Mouse (Mus musculus): ENCODE measurements around the gene Plp2. TPM values are rescaled to one million over a fixed set of nuclear protein-coding genes. Genes with fewer than 3 reads are reported as not detected.

The Plp2 gene
- 26.2 TPM for polyA plus RNA-seq (2014; fragmentation: Illumina TruSeq; extraction: RNeasy Lipid Tissue Mini Kit (QIAGEN cat#74804); ENCODE audit: low replicate concordance)

GRCm38 (mm10) chrX:7670921-7671623 lies at the start of gene Plp2:
Gene Plp2, minus strand, starts transcription at chrX:7671390.

DNA sequence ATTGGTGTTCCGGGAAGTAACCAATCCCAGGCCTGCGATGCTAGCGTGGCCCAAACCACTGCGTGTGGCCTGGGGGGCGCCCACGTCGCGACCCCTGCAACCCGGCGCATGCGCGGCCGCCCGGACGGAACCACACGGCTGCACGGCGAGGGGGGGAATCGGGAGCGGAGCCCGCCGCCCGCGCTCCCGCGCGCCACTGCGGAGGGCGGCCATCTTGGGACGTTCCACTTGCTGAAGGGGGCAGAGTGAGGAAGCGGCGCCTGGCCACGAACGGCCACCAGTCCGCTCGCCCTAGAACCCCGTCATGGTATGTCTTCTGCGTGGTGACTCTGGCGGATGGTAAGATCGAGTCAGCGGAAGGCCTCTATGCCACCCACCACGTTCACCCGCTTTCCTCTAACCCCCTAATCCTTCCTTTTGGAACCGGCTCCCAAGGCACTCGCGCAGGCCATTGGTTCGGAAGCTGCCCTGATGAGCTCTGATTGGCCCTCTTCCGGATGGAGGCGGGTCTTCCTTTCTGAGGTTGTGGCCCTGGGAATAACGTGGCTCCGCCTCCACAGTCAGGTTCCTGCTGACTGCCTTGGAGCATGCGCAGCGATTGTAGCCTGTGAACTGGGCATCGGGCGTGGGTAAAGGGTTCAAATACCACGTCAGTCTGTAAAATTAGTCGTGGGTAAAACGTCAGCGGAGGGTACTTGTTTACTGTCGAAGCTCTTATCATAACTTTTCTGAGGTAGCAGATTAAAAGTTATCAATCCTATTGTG lies 43.1 kb upstream of the Plp2 start, which contains the start of gene Wdr45:
Wdr45 (plus strand) TSS at position 199 of the 765 bp plus-strand sequence.

GRCm38 (mm10) chrX:7696954-7697381 lies 25.8 kb upstream of the Plp2 start, which contains the start of gene Gpkow:
Gene Gpkow, plus strand, starts transcription at chrX:7697131.

DNA sequence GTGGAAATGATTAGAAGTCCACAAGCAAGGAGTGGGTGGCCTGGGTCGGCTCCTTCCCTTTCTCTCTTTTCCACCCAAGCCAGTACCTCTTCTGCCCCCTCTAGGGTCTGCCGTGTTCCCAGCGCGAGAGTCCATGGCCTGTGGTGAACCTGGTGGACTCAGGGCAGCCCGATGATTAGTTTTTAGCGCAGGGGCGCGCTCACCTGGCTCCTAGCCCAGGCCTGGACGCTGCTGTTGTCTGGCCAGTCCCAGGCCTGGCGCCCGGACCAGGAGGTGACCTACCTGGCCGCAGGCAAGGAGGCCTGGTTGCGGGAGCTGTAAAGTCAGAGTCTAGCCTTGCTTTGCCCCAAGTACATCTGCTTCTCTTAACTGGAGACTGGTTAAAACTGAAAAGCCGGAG lies 9.7 kb upstream of the Plp2 start, which contains the start of gene Magix:
Magix (minus strand) TSS at position 388 of the 400 bp plus-strand sequence.

GRCm38 (mm10) chrX:7657221-7657639 lies 14.0 kb downstream of the Plp2 start, which contains the start of gene Prickle3:
Gene Prickle3, plus strand, starts transcription at chrX:7657260.

GRCm38 (mm10) chrX:7638401-7639091 lies 32.6 kb downstream of the Plp2 start, which contains the start of gene Syp:
Gene Syp, plus strand, starts transcription at chrX:7638471.

Other genes starting within 250 kb of the Plp2 start
- gene Foxp3, start 97.7 kb downstream of the Plp2 start, polyA plus RNA-seq (2014; fragmentation: Illumina TruSeq; extraction: RNeasy Lipid Tissue Mini Kit (QIAGEN cat#74804); ENCODE audit: low replicate concordance): not detected
- not detected for gene Ppp1r3f, start 97.1 kb downstream of the Plp2 start, polyA plus RNA-seq (2014; fragmentation: Illumina TruSeq; extraction: RNeasy Lipid Tissue Mini Kit (QIAGEN cat#74804); ENCODE audit: low replicate concordance)
- gene Ccdc22, start 65.9 kb downstream of the Plp2 start, polyA plus RNA-seq (2014; fragmentation: Illumina TruSeq; extraction: RNeasy Lipid Tissue Mini Kit (QIAGEN cat#74804); ENCODE audit: low replicate concordance): 1.1 TPM
- gene Cacna1f, start 64.3 kb downstream of the Plp2 start, polyA plus RNA-seq (2014; fragmentation: Illumina TruSeq; extraction: RNeasy Lipid Tissue Mini Kit (QIAGEN cat#74804); ENCODE audit: low replicate concordance): not detected
- 0.63 TPM for gene Syp, start 32.9 kb downstream of the Plp2 start, polyA plus RNA-seq (2014; fragmentation: Illumina TruSeq; extraction: RNeasy Lipid Tissue Mini Kit (QIAGEN cat#74804); ENCODE audit: low replicate concordance)
- gene Prickle3, start 14.1 kb downstream of the Plp2 start, polyA plus RNA-seq (2014; fragmentation: Illumina TruSeq; extraction: RNeasy Lipid Tissue Mini Kit (QIAGEN cat#74804); ENCODE audit: low replicate concordance): 7.6 TPM
- gene Magix, start 9.9 kb upstream of the Plp2 start, polyA plus RNA-seq (2014; fragmentation: Illumina TruSeq; extraction: RNeasy Lipid Tissue Mini Kit (QIAGEN cat#74804); ENCODE audit: low replicate concordance): 0.33 TPM
- 33.0 TPM for gene Gpkow, start 25.7 kb upstream of the Plp2 start, polyA plus RNA-seq (2014; fragmentation: Illumina TruSeq; extraction: RNeasy Lipid Tissue Mini Kit (QIAGEN cat#74804); ENCODE audit: low replicate concordance)
- gene Wdr45, start 42.9 kb upstream of the Plp2 start, polyA plus RNA-seq (2014; fragmentation: Illumina TruSeq; extraction: RNeasy Lipid Tissue Mini Kit (QIAGEN cat#74804); ENCODE audit: low replicate concordance): 3.8 TPM
- not detected for gene Gm45208, start 50.9 kb upstream of the Plp2 start, polyA plus RNA-seq (2014; fragmentation: Illumina TruSeq; extraction: RNeasy Lipid Tissue Mini Kit (QIAGEN cat#74804); ENCODE audit: low replicate concordance)
- 12.1 TPM for gene Praf2, start 57.0 kb upstream of the Plp2 start, polyA plus RNA-seq (2014; fragmentation: Illumina TruSeq; extraction: RNeasy Lipid Tissue Mini Kit (QIAGEN cat#74804); ENCODE audit: low replicate concordance)
- gene Ccdc120, start 79.5 kb upstream of the Plp2 start, polyA plus RNA-seq (2014; fragmentation: Illumina TruSeq; extraction: RNeasy Lipid Tissue Mini Kit (QIAGEN cat#74804); ENCODE audit: low replicate concordance): 4.6 TPM
- gene Tfe3, start 91.2 kb upstream of the Plp2 start, polyA plus RNA-seq (2014; fragmentation: Illumina TruSeq; extraction: RNeasy Lipid Tissue Mini Kit (QIAGEN cat#74804); ENCODE audit: low replicate concordance): 3.7 TPM
- gene Gripap1, start 118.4 kb upstream of the Plp2 start, polyA plus RNA-seq (2014; fragmentation: Illumina TruSeq; extraction: RNeasy Lipid Tissue Mini Kit (QIAGEN cat#74804); ENCODE audit: low replicate concordance): 21.4 TPM
- 0.89 TPM for gene Kcnd1, start 150.9 kb upstream of the Plp2 start, polyA plus RNA-seq (2014; fragmentation: Illumina TruSeq; extraction: RNeasy Lipid Tissue Mini Kit (QIAGEN cat#74804); ENCODE audit: low replicate concordance)
- gene Otud5, start 170.0 kb upstream of the Plp2 start, polyA plus RNA-seq (2014; fragmentation: Illumina TruSeq; extraction: RNeasy Lipid Tissue Mini Kit (QIAGEN cat#74804); ENCODE audit: low replicate concordance): 26.6 TPM
- gene Pim2, start 206.9 kb upstream of the Plp2 start, polyA plus RNA-seq (2014; fragmentation: Illumina TruSeq; extraction: RNeasy Lipid Tissue Mini Kit (QIAGEN cat#74804); ENCODE audit: low replicate concordance): 3.7 TPM
- 6.4 TPM for gene Slc35a2, start 212.6 kb upstream of the Plp2 start, polyA plus RNA-seq (2014; fragmentation: Illumina TruSeq; extraction: RNeasy Lipid Tissue Mini Kit (QIAGEN cat#74804); ENCODE audit: low replicate concordance)
- gene Pqbp1, start 227.9 kb upstream of the Plp2 start, polyA plus RNA-seq (2014; fragmentation: Illumina TruSeq; extraction: RNeasy Lipid Tissue Mini Kit (QIAGEN cat#74804); ENCODE audit: low replicate concordance): 5.5 TPM
- 1.5 TPM for gene Timm17b, start 228.0 kb upstream of the Plp2 start, polyA plus RNA-seq (2014; fragmentation: Illumina TruSeq; extraction: RNeasy Lipid Tissue Mini Kit (QIAGEN cat#74804); ENCODE audit: low replicate concordance)
- gene Gm10491, start 236.4 kb upstream of the Plp2 start, polyA plus RNA-seq (2014; fragmentation: Illumina TruSeq; extraction: RNeasy Lipid Tissue Mini Kit (QIAGEN cat#74804); ENCODE audit: low replicate concordance): not detected
- not detected for gene Gm10490, start 238.2 kb upstream of the Plp2 start, polyA plus RNA-seq (2014; fragmentation: Illumina TruSeq; extraction: RNeasy Lipid Tissue Mini Kit (QIAGEN cat#74804); ENCODE audit: low replicate concordance)
- gene Pcsk1n, start 248.4 kb upstream of the Plp2 start, polyA plus RNA-seq (2014; fragmentation: Illumina TruSeq; extraction: RNeasy Lipid Tissue Mini Kit (QIAGEN cat#74804); ENCODE audit: low replicate concordance): not detected